Mouse (Mus musculus) brain, adult 2 months (tissue): ENCODE measurements at regions not wholly inside any gene's neighbourhood (a gene's known extent, or its start where the extent isn't known, plus 50 kb on each side); places are given as distances from the start of the nearest gene placed in this dataset.

Source experiments
- DNase-seq: peaks from one replicate; pipeline ENCODE4 v3.0.0; 2011; ENCODE audit warnings: low read depth, low spot score

DNA sequence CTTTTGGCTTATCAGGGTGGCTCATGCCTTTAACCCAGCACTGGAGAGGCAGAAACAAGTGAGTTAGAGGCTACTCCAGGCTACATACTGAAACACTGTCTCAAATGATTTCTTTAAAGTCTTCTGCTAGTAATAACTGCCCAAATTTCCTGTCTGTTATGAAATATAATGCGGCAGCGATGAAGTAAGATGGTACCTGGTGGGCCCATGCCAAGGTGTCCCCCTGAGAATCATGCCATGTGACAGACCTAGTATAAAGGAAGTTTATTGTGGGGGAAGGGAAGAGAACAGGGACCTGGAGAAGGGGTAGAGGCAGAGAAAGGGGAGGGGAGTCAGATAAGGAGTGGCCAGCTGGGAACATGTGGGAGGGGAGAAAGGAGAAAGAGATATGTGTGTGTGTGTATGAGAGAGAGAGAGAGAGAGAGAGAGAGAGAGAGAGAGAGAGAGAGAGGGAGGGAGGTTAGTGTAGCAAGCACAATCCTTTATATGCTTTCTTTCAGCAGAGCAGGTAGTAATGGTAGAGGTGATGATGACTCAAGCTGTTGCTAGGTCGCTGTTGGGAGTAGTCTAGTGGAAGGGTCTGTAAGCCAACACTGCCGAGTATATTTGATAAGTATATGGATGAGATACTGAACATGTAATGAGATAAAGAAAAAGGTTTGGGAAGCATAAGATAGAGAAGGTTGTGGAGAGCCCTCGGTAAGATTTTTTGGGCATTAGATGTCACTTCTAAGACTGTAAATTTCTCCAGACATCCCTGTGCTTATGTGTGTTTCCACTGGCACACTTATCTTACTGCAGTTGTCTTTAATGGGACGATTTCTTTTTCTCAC is 71.1 kb upstream of the Dph5 start:
- DNase-seq: no peak

GRCm38 (mm10) chr3:115817771-115818170 is 69.9 kb upstream of the Dph5 start:
- DNase-seq: peak; percentile 39

DNA sequence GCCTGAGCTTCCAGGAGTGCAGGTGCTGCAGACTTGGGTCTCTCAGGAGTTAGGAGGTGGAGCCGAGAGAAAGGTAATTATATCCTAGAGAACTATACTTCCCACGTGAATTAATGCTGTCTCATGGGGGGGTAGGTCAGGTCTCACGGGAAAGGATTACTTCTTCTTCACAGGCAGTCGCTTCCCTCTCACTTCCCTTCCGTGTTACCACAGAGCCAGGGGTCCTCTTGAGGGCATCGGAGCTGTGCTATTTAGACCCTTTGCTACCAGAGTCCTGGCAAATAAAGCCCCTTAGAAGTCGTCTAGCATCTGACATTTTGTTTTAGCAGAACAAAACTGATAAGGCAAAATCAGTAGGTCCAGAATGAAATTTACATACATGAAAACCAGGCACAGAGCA is 68.9 kb upstream of the Dph5 start:
- no peak for DNase-seq

DNA sequence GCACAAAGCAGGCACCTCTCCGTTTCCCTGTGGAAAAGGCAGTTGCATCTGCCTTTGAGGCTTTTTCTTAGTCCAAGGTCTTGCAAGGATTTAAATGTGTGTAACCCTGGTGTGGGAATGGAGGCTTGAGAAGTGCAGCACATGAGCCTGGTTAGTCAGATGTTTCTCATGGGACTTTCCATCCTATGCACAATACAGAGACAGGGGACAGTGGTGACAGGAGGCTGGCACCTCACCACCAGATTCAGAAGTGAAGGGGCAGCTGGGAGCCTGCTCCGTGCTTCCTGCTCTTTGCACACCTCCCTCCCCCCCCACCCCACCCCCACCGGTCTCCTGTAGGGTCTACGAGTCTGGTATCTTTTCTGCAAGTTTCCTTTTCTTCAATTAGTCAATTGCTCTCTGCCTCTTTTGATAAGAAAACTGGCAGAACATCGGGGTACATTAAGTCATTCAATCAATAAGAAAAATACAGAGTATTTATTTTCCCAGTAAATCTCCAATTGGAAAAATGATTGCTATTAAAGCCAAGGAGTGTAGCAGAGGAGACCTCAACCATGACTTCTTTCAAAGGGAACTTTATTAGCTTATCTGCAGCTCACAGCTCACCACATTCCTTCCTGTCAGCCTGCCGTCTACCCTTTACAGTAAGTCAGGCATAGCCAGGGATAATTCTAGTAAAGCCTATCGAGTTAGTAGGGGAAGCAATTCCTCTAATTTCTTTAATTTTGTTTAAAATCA is 68.1 kb upstream of the Dph5 start:
- DNase-seq: peak; percentile 32

- DNase-seq: no peak
Measured at GRCm38 (mm10) chr3:115820139-115820481, 67.5 kb upstream of the Dph5 start.

GRCm38 (mm10) chr3:115821627-115822026 is 66.0 kb upstream of the Dph5 start:
- DNase-seq: no peak

- peak; percentile 29 for DNase-seq
Measured at GRCm38 (mm10) chr3:115822491-115822890, 65.1 kb upstream of the Dph5 start.

GRCm38 (mm10) chr3:115823741-115824140 is 63.9 kb upstream of the Dph5 start:
- no peak for DNase-seq

GRCm38 (mm10) chr3:115824792-115825191 is 62.8 kb upstream of the Dph5 start:
- DNase-seq: no peak

GRCm38 (mm10) chr3:115835381-115835780 is 52.3 kb upstream of the Dph5 start:
- no peak for DNase-seq

DNA sequence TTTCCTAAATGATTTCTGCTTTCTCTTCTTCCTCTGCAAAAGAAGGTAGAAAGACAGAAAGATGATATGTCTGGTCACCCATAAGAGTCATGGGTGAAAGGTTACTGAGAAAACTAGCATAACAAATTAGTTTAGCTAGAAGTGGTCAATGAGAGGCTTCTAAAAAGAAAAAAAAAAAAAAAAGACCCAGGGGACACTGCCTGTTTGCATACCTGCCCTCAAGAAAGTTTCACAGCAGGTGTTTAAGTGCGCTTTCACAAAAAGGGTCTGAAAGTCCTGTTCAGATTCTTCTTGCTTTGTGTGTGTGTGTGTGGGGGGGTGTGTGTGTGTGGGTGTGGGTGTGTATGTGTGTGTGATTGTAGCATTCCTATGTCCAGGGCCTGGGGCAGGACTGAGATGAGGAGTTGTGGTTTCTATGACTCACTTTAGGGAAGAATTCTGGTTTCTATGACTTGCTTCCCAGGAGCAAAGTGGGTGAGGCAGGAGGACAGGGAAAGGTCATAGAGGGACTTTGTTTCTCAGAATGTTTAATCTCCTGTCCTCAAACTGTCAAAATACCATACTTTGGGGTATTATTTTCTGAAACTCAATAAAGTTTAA is 49.9 kb upstream of the Dph5 start:
- no peak for DNase-seq
